Mouse (Mus musculus) lung, adult 2 months (tissue): ENCODE results near the gene Npl.
"Not testable (repeated sequence)": the region's sequence is repeated elsewhere in the genome, so short reads cannot be mapped to it uniquely, and the experiment has no call there.

ENCODE experiments used
- CTCF ChIP-seq: fragments of 200-500 bp; IDR thresholded peaks from 2 replicates; pipeline ENCODE4 v1.5.1; 2011; ENCODE audit warnings: mild to moderate bottlenecking, low read length, control low read depth; ENCODE audit not compliant: insufficient read depth
- POLR2A ChIP-seq: fragments of 200-500 bp; IDR thresholded peaks from 2 replicates; pipeline ENCODE4 v1.6.1; 2011; ENCODE audit warnings: low read depth, mild to moderate bottlenecking, control low read depth, low read length, borderline replicate concordance; ENCODE audit errors: extremely low read depth

DNA sequence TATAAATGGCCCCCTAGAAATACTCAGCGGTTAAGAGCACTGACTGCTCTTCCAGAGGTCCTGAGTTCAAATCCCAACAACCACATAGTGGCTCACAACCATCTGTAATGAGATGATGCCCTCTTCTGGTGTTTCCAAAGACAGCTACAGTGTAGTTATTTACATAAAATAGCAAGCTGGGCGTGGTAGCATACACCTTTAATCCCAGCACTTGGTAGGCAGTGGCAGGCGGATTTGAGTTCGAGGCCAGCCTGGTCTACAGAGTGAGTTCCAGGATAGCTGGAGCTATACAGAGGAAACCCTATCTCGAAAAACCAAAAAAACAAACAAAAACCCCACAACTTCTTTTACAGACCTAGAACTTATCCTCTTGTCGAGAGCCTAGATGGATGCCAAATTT lies 63.7 kb downstream of the Npl start:
- TF ChIP-seq POLR2A, CTCF: not testable (repeated sequence)
